Mouse (Mus musculus) left cerebral cortex, postnatal 36 days (tissue): ENCODE measurements around the gene Nln. TPM values are rescaled to one million over a fixed set of nuclear protein-coding genes. Genes with fewer than 3 reads are reported as not detected.

Experiments used
- DNase-seq, 2 experiments: peaks; one replicate each; pipeline ENCODE4 v3.0.0; 2021 to 2022; ENCODE audit warnings: low spot score in 2 of 2, mixed read lengths in 1 of 2
- intact Hi-C: fragments of 180-260 bp; cut with DNase I; formaldehyde crosslinking; loops from one replicate; pipeline ENCODE4 v1.15.1; 2025
- total RNA-seq, 2 experiments: library from RNA; stranded (reverse); gene quantifications; 2 replicates each; pipeline ENCODE4 v1.2.3; 2021

Gene Nln
- total RNA-seq, 2 experiments from 2014 or later = 28.9 to 30.4 TPM

GRCm38 (mm10) chr13:104101606-104102235, 7.7 kb downstream of the Nln start:
- no peak for DNase-seq
- intact Hi-C loops = no loop called here

- intact Hi-C loops = no loop called here
- DNase-seq = no peak
Measured at GRCm38 (mm10) chr13:104100416-104100815, 9.0 kb downstream of the Nln start.

- intact Hi-C loops = no loop called here
Measured at GRCm38 (mm10) chr13:104097190-104097589, 12.2 kb downstream of the Nln start.

GRCm38 (mm10) chr13:104095955-104096354, 13.5 kb downstream of the Nln start:
- intact Hi-C loops = no loop called here
- no peak for DNase-seq

More at GRCm38 (mm10) chr13:104097190-104097589, 12.2 kb downstream of the Nln start:
- DNase-seq = no peak

GRCm38 (mm10) chr13:104094531-104095385, 14.7 kb downstream of the Nln start:
- intact Hi-C loops = no loop called here

GRCm38 (mm10) chr13:104091734-104092133, 17.7 kb downstream of the Nln start:
- no peak for DNase-seq
- intact Hi-C loops = no loop called here

More at GRCm38 (mm10) chr13:104094531-104095385, 14.7 kb downstream of the Nln start:
- DNase-seq = no peak

- peak in 1 of 2 experiments; percentile 29 for DNase-seq
- intact Hi-C loops = no loop called here
Measured at GRCm38 (mm10) chr13:104089387-104089786, 20.0 kb downstream of the Nln start.

- intact Hi-C loops = no loop called here
- no peak for DNase-seq
Measured at GRCm38 (mm10) chr13:104084600-104084999, 24.8 kb downstream of the Nln start.

GRCm38 (mm10) chr13:104082504-104082903, 26.9 kb downstream of the Nln start:
- intact Hi-C loops = no loop called here
- no peak for DNase-seq

- no peak for DNase-seq
- intact Hi-C loops = no loop called here
Measured at GRCm38 (mm10) chr13:104076993-104077392, 32.4 kb downstream of the Nln start.

GRCm38 (mm10) chr13:104074731-104075130, 34.7 kb downstream of the Nln start:
- DNase-seq = no peak
- intact Hi-C loops = no loop called here

- no peak for DNase-seq
- intact Hi-C loops = no loop called here
Measured at GRCm38 (mm10) chr13:104074230-104074629, 35.2 kb downstream of the Nln start.

GRCm38 (mm10) chr13:104072351-104072750, 37.1 kb downstream of the Nln start:
- intact Hi-C loops = no loop called here
- peak; percentile 33 to 34 for DNase-seq

GRCm38 (mm10) chr13:104070703-104071102, 38.7 kb downstream of the Nln start:
- no peak for DNase-seq
- intact Hi-C loops = no loop called here

- no peak for DNase-seq
- intact Hi-C loops = no loop called here
Measured at GRCm38 (mm10) chr13:104069216-104069615, 40.2 kb downstream of the Nln start.

GRCm38 (mm10) chr13:104065649-104066347, 43.6 kb downstream of the Nln start:
- DNase-seq = no peak

GRCm38 (mm10) chr13:104063061-104063460, 46.4 kb downstream of the Nln start:
- intact Hi-C loops = no loop called here
- DNase-seq = no peak

More at GRCm38 (mm10) chr13:104065649-104066347, 43.6 kb downstream of the Nln start:
- intact Hi-C loops = no loop called here

GRCm38 (mm10) chr13:104061975-104062750, 47.3 kb downstream of the Nln start:
- intact Hi-C loops = no loop called here
- DNase-seq = no peak

GRCm38 (mm10) chr13:104060231-104060630, 49.2 kb downstream of the Nln start:
- DNase-seq = no peak
- intact Hi-C loops = no loop called here

GRCm38 (mm10) chr13:104059536-104059935, 49.9 kb downstream of the Nln start:
- intact Hi-C loops = no loop called here

More at GRCm38 (mm10) chr13:104059536-104059935, 49.9 kb downstream of the Nln start:
- no peak for DNase-seq
